Mouse (Mus musculus): ENCODE measurements at regions not wholly inside any gene's neighbourhood (a gene's known extent, or its start where the extent isn't known, plus 50 kb on each side); places are given as distances from the start of the nearest gene placed in this dataset.

GRCm38 (mm10) chr10:117568138-117568387 is 61.2 kb upstream of the Cpm start:
- TF ChIP-seq CTCF (IDR thresholded peaks at IDR 0.05; ENCODE audit: low read depth), result no peak
- no peak for TF ChIP-seq EP300 (optimal IDR thresholded peaks at IDR 0.05)
